Mouse (Mus musculus) midbrain, embryonic 12.5 days (tissue): Measurements from ENCODE around the gene Zg16. TPM values are rescaled to one million over a fixed set of nuclear protein-coding genes. Genes with fewer than 3 reads are reported as not detected.

Experiments used
- ATAC-seq: fragments of 200-750 bp; cut with Nextera tagmentation; 2 replicates; pipeline ENCODE4 v1.8.0; 2017; ENCODE audit warnings: low read depth, moderate TSS enrichment, moderate library complexity; ENCODE audit not compliant: low FRiP score
- H3K27ac ChIP-seq: fragments of 300-500 bp; sonication (generic); replicated peaks from 2 replicates; pipeline ENCODE4 v1.5.1; 2016; ENCODE audit warnings: mild to moderate bottlenecking
- H3K27me3 ChIP-seq: fragments of 300-500 bp; sonication (generic); 2 replicates; pipeline ENCODE4 v1.6.1; 2016; ENCODE audit warnings: mild to moderate bottlenecking
- H3K36me3 ChIP-seq: fragments of 300-500 bp; sonication (generic); 2 replicates; pipeline ENCODE4 v1.6.1; 2016
- H3K4me1 ChIP-seq: fragments of 300-500 bp; sonication (generic); 2 replicates; pipeline ENCODE4 v1.6.1; 2016
- H3K4me2 ChIP-seq: fragments of 300-500 bp; sonication (generic); replicated peaks from 2 replicates; pipeline ENCODE4 v1.6.1; 2016; ENCODE audit warnings: mild to moderate bottlenecking, moderate library complexity
- H3K4me3 ChIP-seq: fragments of 300-500 bp; sonication (generic); 2 replicates; pipeline ENCODE4 v1.5.1; 2016; ENCODE audit warnings: mild to moderate bottlenecking
- H3K9ac ChIP-seq: fragments of 300-500 bp; sonication (generic); replicated peaks from 2 replicates; pipeline ENCODE4 v1.6.1; 2016; ENCODE audit warnings: mild to moderate bottlenecking, moderate library complexity
- H3K9me3 ChIP-seq: fragments of 300-500 bp; sonication (generic); 2 replicates; pipeline ENCODE4 v1.6.1; 2016; ENCODE audit warnings: mild to moderate bottlenecking
- WGBS: fragments of 180-500 bp; shearing (Covaris S2); methylation state at CpG from one replicate; pipeline ENCODE4 v1.1.7; 2016; 5-methylcytosine and 5-hydroxymethylcytosine counted together
- polyA plus RNA-seq: library from polyadenylated mRNA; unstranded; fragments of >200 nt; fragmentation: Nextera tagmentation; extraction: Ambion mirVana; gene quantifications from 2 replicates; pipeline ENCODE4 v1.2.1, GENCODE M21; 2016

The Zg16 gene
- polyA plus RNA-seq, 1 experiment from 2014 or later: not detected

GRCm38 (mm10) chr7:127114920-127115319, 27.8 kb upstream of the Zg16 start:
- 89% methylated on average over 11 of the region's 11 CpGs for WGBS
- H3K4me1 ChIP-seq: peaks cover 6% of the 10 kb centered on the region; the same call in 1 of the 2 replicates
- no peaks in the 10 kb centered on the region for H3K9me3 ChIP-seq
- H3K4me2 ChIP-seq: no peak overlapping the region
- no peak overlapping the region for H3K9ac ChIP-seq
- H3K27me3 ChIP-seq: peaks cover 13% of the 10 kb centered on the region
- ATAC-seq: no peak
- no peaks in the 10 kb centered on the region for H3K36me3 ChIP-seq
- H3K4me3 ChIP-seq: no peak overlapping the region
- no peak overlapping the region for H3K27ac ChIP-seq

- peaks cover 5% of the 10 kb centered on the region for H3K27me3 ChIP-seq
- no peak overlapping the region for H3K4me3 ChIP-seq
- H3K4me1 ChIP-seq: peaks cover 6% of the 10 kb centered on the region; the same call in 1 of the 2 replicates
- WGBS: 54% methylated on average over 12 of the region's 12 CpGs
- no peaks in the 10 kb centered on the region for H3K9me3 ChIP-seq
- H3K36me3 ChIP-seq: no peaks in the 10 kb centered on the region
- no peak overlapping the region for H3K9ac ChIP-seq
- ATAC-seq: no peak
- no peak overlapping the region for H3K4me2 ChIP-seq
- no peak overlapping the region; the same call in 1 of the 2 replicates for H3K27ac ChIP-seq
Observed at GRCm38 (mm10) chr7:127113614-127114259, 26.6 kb upstream of the Zg16 start.

GRCm38 (mm10) chr7:127112921-127113597, 25.9 kb upstream of the Zg16 start:
- 60% methylated on average over 9 of the region's 9 CpGs for WGBS
- H3K27me3 ChIP-seq: peaks cover 5% of the 10 kb centered on the region; the same call in 1 of the 2 replicates
- no peak overlapping the region for H3K4me2 ChIP-seq
- H3K27ac ChIP-seq: no peak overlapping the region
- H3K36me3 ChIP-seq: no peaks in the 10 kb centered on the region
- H3K9me3 ChIP-seq: no peaks in the 10 kb centered on the region
- no peak for ATAC-seq
- no peak overlapping the region for H3K9ac ChIP-seq
- peaks cover 6% of the 10 kb centered on the region; the same call in 1 of the 2 replicates for H3K4me1 ChIP-seq
- H3K4me3 ChIP-seq: no peak overlapping the region

GRCm38 (mm10) chr7:127112251-127112841, 25.2 kb upstream of the Zg16 start:
- no peak overlapping the region for H3K27ac ChIP-seq
- no peaks in the 10 kb centered on the region for H3K36me3 ChIP-seq
- no peak overlapping the region for H3K9ac ChIP-seq
- no peak for ATAC-seq
- 81% methylated on average over 12 of the region's 12 CpGs for WGBS
- no peak overlapping the region for H3K4me2 ChIP-seq
- no peak overlapping the region for H3K4me3 ChIP-seq
- no peaks in the 10 kb centered on the region for H3K9me3 ChIP-seq
- H3K4me1 ChIP-seq: peaks cover 6% of the 10 kb centered on the region; the same call in 1 of the 2 replicates
- peaks cover 5% of the 10 kb centered on the region; the same call in 1 of the 2 replicates for H3K27me3 ChIP-seq

- no peak for ATAC-seq
- H3K9me3 ChIP-seq: no peaks in the 10 kb centered on the region
- H3K4me2 ChIP-seq: no peak overlapping the region
- peaks cover 5% of the 10 kb centered on the region; the same call in 1 of the 2 replicates for H3K27me3 ChIP-seq
- peaks cover 6% of the 10 kb centered on the region; the same call in 1 of the 2 replicates for H3K4me1 ChIP-seq
- no peak overlapping the region for H3K27ac ChIP-seq
- H3K9ac ChIP-seq: no peak overlapping the region
- WGBS: 48% methylated on average over 6 of the region's 6 CpGs
- no peak overlapping the region for H3K4me3 ChIP-seq
- H3K36me3 ChIP-seq: no peaks in the 10 kb centered on the region
Observed at GRCm38 (mm10) chr7:127111461-127111860, 24.3 kb upstream of the Zg16 start.

- peak; percentile 54; the same call in 1 of the 2 replicates for ATAC-seq
- no peak overlapping the region for H3K4me2 ChIP-seq
Observed at GRCm38 (mm10) chr7:127110239-127111007, 23.3 kb upstream of the Zg16 start.

GRCm38 (mm10) chr7:127105551-127105950, 18.4 kb upstream of the Zg16 start:
- WGBS: 70% methylated on average over 7 of the region's 7 CpGs
- ATAC-seq: no peak
- Histone ChIP-seq H3K9me3 (no peaks in the 10 kb centered on the region), H3K4me3 (no peak overlapping the region), H3K4me2 (no peak overlapping the region), H3K36me3 (no peaks in the 10 kb centered on the region), H3K9ac (no peak overlapping the region), H3K27me3 (peaks cover 5% of the 10 kb centered on the region; the same call in 1 of the 2 replicates), H3K27ac (0 out of 2 replicates have a peak overlapping the region, but pooled peaks have one; percentile 75), H3K4me1 (peaks cover 8% of the 10 kb centered on the region; the same call in 1 of the 2 replicates)

More at GRCm38 (mm10) chr7:127110239-127111007, 23.3 kb upstream of the Zg16 start:
- H3K4me3 ChIP-seq: no peak overlapping the region
- H3K9ac ChIP-seq: no peak overlapping the region
- H3K27me3 ChIP-seq: peaks cover 5% of the 10 kb centered on the region; the same call in 1 of the 2 replicates
- H3K4me1 ChIP-seq: peaks cover 6% of the 10 kb centered on the region; the same call in 1 of the 2 replicates
- no peaks in the 10 kb centered on the region for H3K9me3 ChIP-seq
- no peaks in the 10 kb centered on the region for H3K36me3 ChIP-seq
- H3K27ac ChIP-seq: no peak overlapping the region
- WGBS: 56% methylated on average over 18 of the region's 18 CpGs

- WGBS: 19% methylated on average over 17 of the region's 17 CpGs
- peak overlapping the region; percentile 50; the same call in 1 of the 2 replicates for H3K9ac ChIP-seq
- H3K4me2 ChIP-seq: peak overlapping the region; percentile 53
- no peaks in the 10 kb centered on the region for H3K36me3 ChIP-seq
- H3K27ac ChIP-seq: peak overlapping the region; percentile 75
- peaks cover 8% of the 10 kb centered on the region; the same call in 1 of the 2 replicates for H3K4me1 ChIP-seq
- no peaks in the 10 kb centered on the region for H3K9me3 ChIP-seq
- H3K27me3 ChIP-seq: peaks cover 5% of the 10 kb centered on the region; the same call in 1 of the 2 replicates
- peak; percentile 80 for ATAC-seq
- H3K4me3 ChIP-seq: peak overlapping the region; percentile 32
Observed at GRCm38 (mm10) chr7:127104560-127105332, 17.6 kb upstream of the Zg16 start.

- Histone ChIP-seq H3K36me3 (no peaks in the 10 kb centered on the region), H3K27ac (peak overlapping the region; percentile 66), H3K4me2 (no peak overlapping the region), H3K9me3 (no peaks in the 10 kb centered on the region), H3K4me3 (no peak overlapping the region), H3K27me3 (peaks cover 4% of the 10 kb centered on the region; the same call in 1 of the 2 replicates), H3K9ac (no peak overlapping the region), H3K4me1 (peaks cover 8% of the 10 kb centered on the region; the same call in 1 of the 2 replicates)
- WGBS: 68% methylated on average over 6 of the region's 6 CpGs
- ATAC-seq: no peak
Observed at GRCm38 (mm10) chr7:127103960-127104359, 16.8 kb upstream of the Zg16 start.

- 79% methylated on average over 6 of the region's 6 CpGs for WGBS
- no peaks in the 10 kb centered on the region for H3K9me3 ChIP-seq
- H3K4me2 ChIP-seq: no peak overlapping the region
- no peaks in the 10 kb centered on the region for H3K36me3 ChIP-seq
- no peak for ATAC-seq
- H3K4me3 ChIP-seq: no peak overlapping the region
- no peak overlapping the region for H3K27ac ChIP-seq
- no peak overlapping the region for H3K9ac ChIP-seq
- H3K27me3 ChIP-seq: no peaks in the 10 kb centered on the region
- peaks cover 8% of the 10 kb centered on the region; the same call in 1 of the 2 replicates for H3K4me1 ChIP-seq
Observed at GRCm38 (mm10) chr7:127102148-127102547, 15.0 kb upstream of the Zg16 start.
